Mouse (Mus musculus): Measurements from ENCODE around the gene Slc16a3. TPM values are rescaled to one million over a fixed set of nuclear protein-coding genes. Genes with fewer than 3 reads are reported as not detected.

The Slc16a3 gene
- polyA plus RNA-seq, 1 experiment from 2014 or later = 111 TPM

GRCm38 (mm10) chr11:120950281-120951202 is 2.3 kb downstream of the Slc16a3 start:
- Histone ChIP-seq H3K9me3 (no peaks in the 10 kb centered on the region), H3K36me3 (peaks cover 35% of the 10 kb centered on the region), H3K27ac (peak overlapping the region; percentile 93), H3K4me1 (replicated peaks) (peaks cover 67% of the 10 kb centered on the region), H3K4me3 (peak overlapping the region; percentile 73), H3K27me3 (ENCODE audit: insufficient read depth, poor library complexity, severe bottlenecking) (no peaks in the 10 kb centered on the region)
- WGBS = under 1% methylated on average over 39 of the region's 39 CpGs
- DNase-seq (ENCODE audit: low spot score) = peak; percentile 97

GRCm38 (mm10) chr11:120951237-120951636 is 3.0 kb downstream of the Slc16a3 start:
- no peak for DNase-seq (ENCODE audit: low spot score)
- Histone ChIP-seq H3K4me1 (replicated peaks) (peaks cover 67% of the 10 kb centered on the region), H3K27me3 (ENCODE audit: insufficient read depth, poor library complexity, severe bottlenecking) (no peaks in the 10 kb centered on the region), H3K36me3 (peaks cover 42% of the 10 kb centered on the region), H3K9me3 (no peaks in the 10 kb centered on the region), H3K4me3 (peak overlapping the region; percentile 73), H3K27ac (peak overlapping the region; percentile 93)
- 29% methylated on average over 8 of the region's 8 CpGs for WGBS

- Histone ChIP-seq H3K36me3 (peaks cover 50% of the 10 kb centered on the region), H3K27ac (peak overlapping the region; percentile 93), H3K9me3 (no peaks in the 10 kb centered on the region), H3K4me1 (replicated peaks) (peaks cover 67% of the 10 kb centered on the region), H3K27me3 (ENCODE audit: insufficient read depth, poor library complexity, severe bottlenecking) (no peaks in the 10 kb centered on the region), H3K4me3 (peak overlapping the region; percentile 73)
- WGBS = 76% methylated on average over 9 of the region's 9 CpGs
- no peak for DNase-seq (ENCODE audit: low spot score)
These were observed 3.8 kb downstream of the Slc16a3 start for GRCm38 (mm10) chr11:120951731-120952730.

- Histone ChIP-seq H3K27me3 (ENCODE audit: insufficient read depth, poor library complexity, severe bottlenecking) (no peaks in the 10 kb centered on the region), H3K4me1 (replicated peaks) (peaks cover 57% of the 10 kb centered on the region), H3K36me3 (peaks cover 79% of the 10 kb centered on the region), H3K27ac (no peak overlapping the region), H3K4me3 (no peak overlapping the region), H3K9me3 (no peaks in the 10 kb centered on the region)
- WGBS = 86% methylated on average over 5 of the region's 5 CpGs
- DNase-seq (ENCODE audit: low spot score) = no peak
These were observed 6.7 kb downstream of the Slc16a3 start for GRCm38 (mm10) chr11:120954936-120955335.

- Histone ChIP-seq H3K27me3 (ENCODE audit: insufficient read depth, poor library complexity, severe bottlenecking) (no peaks in the 10 kb centered on the region), H3K9me3 (no peaks in the 10 kb centered on the region), H3K36me3 (peaks cover 87% of the 10 kb centered on the region), H3K27ac (no peak overlapping the region), H3K4me1 (replicated peaks) (peaks cover 49% of the 10 kb centered on the region), H3K4me3 (no peak overlapping the region)
- no peak for DNase-seq (ENCODE audit: low spot score)
- 96% methylated on average over 8 of the region's 8 CpGs for WGBS
These were observed 7.4 kb downstream of the Slc16a3 start for GRCm38 (mm10) chr11:120955701-120956100.

- H3K27ac ChIP-seq = 0 out of 2 replicates have a peak overlapping the region, but pooled peaks have one; percentile 35
- DNase-seq (ENCODE audit: low spot score) = no peak
- peaks cover 97% of the 10 kb centered on the region for H3K36me3 ChIP-seq
- H3K27me3 ChIP-seq (ENCODE audit: insufficient read depth, poor library complexity, severe bottlenecking) = no peaks in the 10 kb centered on the region
- peaks cover 36% of the 10 kb centered on the region for H3K4me1 ChIP-seq (replicated peaks)
- WGBS = 91% methylated on average over 8 of the region's 8 CpGs
- no peak overlapping the region for H3K4me3 ChIP-seq
- H3K9me3 ChIP-seq = no peaks in the 10 kb centered on the region
These were observed 8.8 kb downstream of the Slc16a3 start for GRCm38 (mm10) chr11:120957052-120957451.

- Histone ChIP-seq H3K27me3 (ENCODE audit: insufficient read depth, poor library complexity, severe bottlenecking) (no peaks in the 10 kb centered on the region), H3K36me3 (peaks cover 97% of the 10 kb centered on the region), H3K4me3 (no peak overlapping the region), H3K9me3 (no peaks in the 10 kb centered on the region), H3K27ac (no peak overlapping the region), H3K4me1 (replicated peaks) (peaks cover 29% of the 10 kb centered on the region)
- 79% methylated on average over 15 of the region's 15 CpGs for WGBS
- no peak for DNase-seq (ENCODE audit: low spot score)
These were observed 9.5 kb downstream of the Slc16a3 start for GRCm38 (mm10) chr11:120957731-120958257.

- no peak for DNase-seq (ENCODE audit: low spot score)
- peaks cover 100% of the 10 kb centered on the region for H3K36me3 ChIP-seq
- WGBS = 91% methylated on average over 18 of the region's 18 CpGs
- H3K27ac ChIP-seq = no peak overlapping the region
- H3K27me3 ChIP-seq (ENCODE audit: insufficient read depth, poor library complexity, severe bottlenecking) = no peaks in the 10 kb centered on the region
- peaks cover 21% of the 10 kb centered on the region for H3K4me1 ChIP-seq (replicated peaks)
- H3K4me3 ChIP-seq = 0 out of 2 replicates have a peak overlapping the region, but pooled peaks have one; percentile 4
- H3K9me3 ChIP-seq = no peaks in the 10 kb centered on the region
These were observed 10.8 kb downstream of the Slc16a3 start for GRCm38 (mm10) chr11:120959066-120959465.

- H3K9me3 ChIP-seq = no peaks in the 10 kb centered on the region
- H3K27me3 ChIP-seq (ENCODE audit: insufficient read depth, poor library complexity, severe bottlenecking) = no peaks in the 10 kb centered on the region
- H3K4me1 ChIP-seq (replicated peaks) = peaks cover 18% of the 10 kb centered on the region
- H3K4me3 ChIP-seq = 0 out of 2 replicates have a peak overlapping the region, but pooled peaks have one; percentile 4
- 72% methylated on average over 3 of the region's 3 CpGs for WGBS
- peaks cover 100% of the 10 kb centered on the region for H3K36me3 ChIP-seq
- H3K27ac ChIP-seq = no peak overlapping the region
- DNase-seq (ENCODE audit: low spot score) = no peak
These were observed 11.3 kb downstream of the Slc16a3 start for GRCm38 (mm10) chr11:120959564-120959963.

GRCm38 (mm10) chr11:120960248-120960647 is 12.0 kb downstream of the Slc16a3 start:
- H3K27me3 ChIP-seq (ENCODE audit: insufficient read depth, poor library complexity, severe bottlenecking) = no peaks in the 10 kb centered on the region
- peaks cover 100% of the 10 kb centered on the region for H3K36me3 ChIP-seq
- H3K27ac ChIP-seq = no peak overlapping the region
- peaks cover 22% of the 10 kb centered on the region for H3K4me1 ChIP-seq (replicated peaks)
- 62% methylated on average over 1 of the region's 1 CpGs for WGBS
- no peaks in the 10 kb centered on the region for H3K9me3 ChIP-seq
- H3K4me3 ChIP-seq = no peak overlapping the region
- DNase-seq (ENCODE audit: low spot score) = no peak

GRCm38 (mm10) chr11:120961594-120961993 is 13.3 kb downstream of the Slc16a3 start:
- Histone ChIP-seq H3K36me3 (peaks cover 100% of the 10 kb centered on the region), H3K4me3 (no peak overlapping the region), H3K4me1 (replicated peaks) (peaks cover 31% of the 10 kb centered on the region), H3K27me3 (ENCODE audit: insufficient read depth, poor library complexity, severe bottlenecking) (no peaks in the 10 kb centered on the region), H3K27ac (no peak overlapping the region), H3K9me3 (no peaks in the 10 kb centered on the region)
- 89% methylated on average over 7 of the region's 7 CpGs for WGBS
- DNase-seq (ENCODE audit: low spot score) = no peak

GRCm38 (mm10) chr11:120962050-120962771 is 13.9 kb downstream of the Slc16a3 start:
- Histone ChIP-seq H3K36me3 (peaks cover 100% of the 10 kb centered on the region), H3K4me1 (replicated peaks) (peaks cover 31% of the 10 kb centered on the region), H3K27ac (no peak overlapping the region), H3K4me3 (no peak overlapping the region), H3K27me3 (ENCODE audit: insufficient read depth, poor library complexity, severe bottlenecking) (no peaks in the 10 kb centered on the region), H3K9me3 (no peaks in the 10 kb centered on the region)
- no peak for DNase-seq (ENCODE audit: low spot score)
- WGBS = 93% methylated on average over 13 of the region's 13 CpGs

All from hindbrain, embryonic 10.5 days (tissue).